Mouse (Mus musculus) Muller cell, postnatal 12 days (primary cell): Measurements from ENCODE around the gene Alg12.

Experiments
- DNase-seq: peaks from one replicate; pipeline ENCODE4 v3.0.0-alpha.2; 2015; ENCODE audit errors: inconsistent ontology term

Alg12 gene

GRCm38 (mm10) chr15:88854969-88855830 lies 36.1 kb upstream of the Alg12 start:
- peak; percentile 47 for DNase-seq

- peak; percentile 86 for DNase-seq
Observed at GRCm38 (mm10) chr15:88854119-88854968, 35.2 kb upstream of the Alg12 start.

- DNase-seq = no peak
Observed at GRCm38 (mm10) chr15:88853106-88853505, 34.0 kb upstream of the Alg12 start.

DNA sequence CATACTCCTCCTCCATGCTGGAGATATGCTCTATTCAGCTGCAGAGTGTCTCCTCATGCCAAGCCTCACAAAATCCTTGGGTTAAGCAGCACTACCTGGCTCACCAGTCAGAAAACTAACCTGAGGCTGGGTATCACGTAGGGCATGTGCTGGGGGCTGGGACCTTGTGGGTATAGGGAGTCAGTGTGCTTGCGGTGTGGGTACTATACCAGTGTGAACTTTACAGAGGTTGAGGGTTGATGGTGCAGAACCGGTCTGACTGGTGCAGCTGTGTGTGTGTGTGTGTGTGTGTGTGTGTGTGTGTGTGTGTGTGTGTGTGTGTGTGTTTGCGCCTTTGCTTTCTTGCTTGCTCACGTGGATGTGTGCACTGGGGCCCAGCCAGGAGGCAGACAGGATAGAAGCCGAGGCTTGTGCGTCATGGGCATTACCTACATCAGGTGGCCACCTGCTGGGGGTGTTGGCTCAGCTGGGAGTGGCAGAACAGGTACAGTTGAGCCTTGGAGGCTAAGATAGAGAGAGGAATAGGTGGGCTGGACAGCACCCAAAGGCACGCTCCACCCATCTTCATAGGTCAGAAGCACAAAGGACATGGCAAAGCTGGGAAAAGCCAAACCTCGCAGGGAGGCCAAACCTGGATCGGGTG lies 32.5 kb upstream of the Alg12 start:
- DNase-seq = no peak

DNA sequence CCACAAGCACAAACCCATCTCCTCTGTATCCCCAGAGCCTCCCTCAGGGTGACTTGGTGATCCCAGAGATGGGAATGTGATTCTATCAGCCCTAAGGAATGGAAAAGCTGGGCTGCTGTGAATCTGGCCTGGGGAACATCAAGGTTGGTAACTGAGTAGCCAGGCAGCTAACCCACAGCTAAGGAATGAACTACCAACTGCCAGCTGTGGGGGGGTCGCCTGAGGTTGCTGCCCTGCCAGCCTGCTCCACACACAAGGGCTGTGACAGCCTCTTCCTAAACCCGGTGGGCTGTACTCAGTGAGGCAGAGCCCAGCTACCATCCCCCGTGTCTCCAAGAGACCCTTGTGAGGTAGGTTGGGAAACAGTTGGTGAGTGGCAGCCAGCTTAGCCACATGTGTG lies 32.0 kb upstream of the Alg12 start:
- DNase-seq = peak; percentile 41

DNA sequence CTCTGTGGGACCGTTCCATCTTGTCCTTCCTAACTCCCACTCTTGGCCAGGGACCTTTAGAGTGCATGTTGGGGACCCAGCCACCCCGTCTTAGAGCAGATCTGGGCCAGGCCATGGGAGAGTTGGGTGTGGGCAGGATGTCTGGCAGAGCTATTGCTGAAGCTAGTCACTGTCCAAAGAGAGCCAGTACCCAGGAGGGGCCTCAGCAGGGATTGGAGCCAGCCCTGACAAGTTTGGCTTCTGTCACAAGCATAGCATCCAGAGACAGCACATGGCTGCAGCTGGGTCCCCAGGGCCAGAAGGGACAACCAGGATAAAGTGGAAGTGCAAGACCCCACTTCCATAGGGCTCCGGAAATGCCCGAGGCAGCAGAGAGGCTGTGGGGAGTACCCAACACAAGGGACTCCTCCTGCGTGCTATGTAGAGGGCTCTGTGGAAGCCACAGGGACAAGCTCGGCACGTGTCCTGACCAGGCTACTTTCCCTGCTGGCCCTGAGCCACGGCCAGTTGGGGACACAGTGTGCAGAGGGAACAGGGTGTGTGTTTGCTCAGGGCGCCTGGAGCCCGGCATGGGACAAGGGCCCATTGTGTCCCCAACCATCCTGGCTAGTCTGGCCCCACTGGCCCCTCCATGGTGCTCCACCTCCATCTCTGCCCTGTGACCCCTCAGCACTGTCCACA lies 31.2 kb upstream of the Alg12 start:
- DNase-seq = peak; percentile 84

DNA sequence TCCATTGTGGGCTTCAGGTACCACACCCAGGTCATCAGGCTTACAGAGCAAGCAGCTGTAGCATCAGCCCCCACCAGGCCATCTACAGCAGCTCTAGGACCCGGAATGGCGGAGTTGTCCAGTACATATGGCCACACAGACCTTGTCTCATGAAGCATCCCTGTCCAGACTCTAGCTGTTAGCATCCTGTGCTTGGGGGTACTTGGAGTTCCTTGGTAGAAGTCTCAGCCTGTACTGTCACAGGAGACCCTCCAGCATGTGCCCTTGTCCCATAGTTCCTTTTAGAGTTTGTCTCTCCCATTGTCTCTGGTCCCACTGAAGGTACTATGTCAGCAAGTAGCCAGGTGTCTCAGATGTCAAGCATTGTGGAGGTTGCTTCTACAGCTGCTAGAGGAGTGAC lies 30.5 kb upstream of the Alg12 start:
- no peak for DNase-seq

DNA sequence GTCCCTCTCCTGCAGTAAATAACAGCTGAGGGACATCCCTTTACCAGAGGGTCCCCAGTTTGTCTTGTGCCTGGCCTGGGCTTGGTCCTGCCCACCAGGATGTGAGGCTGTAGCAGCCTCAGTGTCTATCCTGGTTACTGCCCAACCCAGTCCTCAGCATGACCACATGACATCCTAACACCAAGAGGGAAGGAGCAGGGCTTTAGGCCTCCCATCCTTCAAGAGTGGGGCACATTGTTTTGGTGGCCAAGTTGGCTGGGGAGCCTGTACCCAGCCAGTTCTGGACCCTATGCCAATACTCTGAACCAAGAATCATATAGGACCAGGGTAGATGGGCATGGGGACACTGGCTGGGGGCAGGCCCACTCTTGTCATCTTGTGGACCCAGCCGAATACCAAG lies 29.5 kb upstream of the Alg12 start:
- no peak for DNase-seq

DNA sequence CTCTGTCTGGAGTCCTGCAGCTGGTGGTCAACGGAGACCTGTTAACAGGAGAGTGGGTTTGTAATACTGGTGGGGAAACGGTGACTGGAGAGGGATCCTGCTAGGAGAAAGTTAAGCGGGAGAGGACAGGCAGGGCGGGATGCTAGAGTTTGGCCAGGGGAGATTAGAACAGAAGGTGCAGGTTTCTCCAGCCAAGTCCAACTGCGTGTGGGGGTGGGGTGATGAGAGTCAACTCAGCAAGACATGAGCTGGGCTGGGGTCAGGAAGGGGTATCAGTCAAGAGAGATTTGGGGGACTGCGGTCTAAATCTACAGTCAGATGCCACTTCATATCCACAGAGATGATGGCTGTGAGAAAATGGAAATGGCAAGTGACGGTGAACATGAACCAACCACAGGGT lies 25.8 kb upstream of the Alg12 start:
- no peak for DNase-seq

- peak; percentile 67 for DNase-seq
Observed at GRCm38 (mm10) chr15:88843486-88844097, 24.5 kb upstream of the Alg12 start.

- no peak for DNase-seq
Observed at GRCm38 (mm10) chr15:88842300-88842673, 23.2 kb upstream of the Alg12 start.

GRCm38 (mm10) chr15:88841580-88842299 lies 22.6 kb upstream of the Alg12 start:
- no peak for DNase-seq

DNA sequence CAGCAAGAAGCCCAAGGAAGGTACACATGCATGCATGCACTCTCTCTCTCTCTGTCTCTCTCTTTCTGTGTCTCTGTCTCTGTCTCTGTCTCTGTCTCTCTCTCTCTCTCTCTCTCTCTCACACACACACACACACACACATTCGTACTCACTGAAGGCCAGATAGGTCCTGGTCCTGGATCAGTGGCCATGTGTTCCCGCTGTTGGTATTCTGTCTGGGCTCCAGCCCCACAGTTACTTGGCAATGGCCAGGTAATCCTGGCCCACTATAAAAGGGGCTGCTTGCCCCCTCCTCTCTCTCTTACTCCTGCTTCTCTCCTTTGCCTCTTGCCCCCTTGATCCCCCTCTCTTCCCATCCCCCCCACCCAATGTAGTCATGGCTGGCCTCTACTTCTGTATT lies 22.0 kb upstream of the Alg12 start:
- no peak for DNase-seq

- no peak for DNase-seq
Observed at GRCm38 (mm10) chr15:88840126-88840525, 21.0 kb upstream of the Alg12 start.

GRCm38 (mm10) chr15:88839271-88839670 lies 20.2 kb upstream of the Alg12 start:
- DNase-seq = peak; percentile 60

GRCm38 (mm10) chr15:88837977-88838376 lies 18.9 kb upstream of the Alg12 start:
- DNase-seq = no peak

- DNase-seq = peak; percentile 78
Observed at GRCm38 (mm10) chr15:88837199-88837932, 18.2 kb upstream of the Alg12 start.

DNA sequence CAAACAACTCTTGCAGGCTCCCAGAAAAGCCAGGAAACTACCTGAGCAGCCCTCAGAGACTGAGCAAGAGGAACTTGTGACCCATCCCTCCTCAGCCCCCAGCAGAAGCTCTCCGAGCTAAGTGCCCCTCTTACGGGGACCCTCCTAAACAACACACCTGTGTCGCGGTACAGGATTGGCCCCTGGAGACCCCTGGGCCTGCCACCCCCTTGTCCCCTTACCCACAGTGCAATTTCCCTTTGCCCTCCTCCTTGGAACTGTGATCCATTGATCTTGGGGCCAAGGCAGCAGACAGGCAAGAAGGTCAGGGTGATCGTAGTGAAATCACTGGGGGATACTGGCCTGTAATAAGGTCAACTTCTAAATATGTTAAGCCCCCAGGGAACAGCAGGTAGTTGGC lies 17.5 kb upstream of the Alg12 start:
- no peak for DNase-seq

DNA sequence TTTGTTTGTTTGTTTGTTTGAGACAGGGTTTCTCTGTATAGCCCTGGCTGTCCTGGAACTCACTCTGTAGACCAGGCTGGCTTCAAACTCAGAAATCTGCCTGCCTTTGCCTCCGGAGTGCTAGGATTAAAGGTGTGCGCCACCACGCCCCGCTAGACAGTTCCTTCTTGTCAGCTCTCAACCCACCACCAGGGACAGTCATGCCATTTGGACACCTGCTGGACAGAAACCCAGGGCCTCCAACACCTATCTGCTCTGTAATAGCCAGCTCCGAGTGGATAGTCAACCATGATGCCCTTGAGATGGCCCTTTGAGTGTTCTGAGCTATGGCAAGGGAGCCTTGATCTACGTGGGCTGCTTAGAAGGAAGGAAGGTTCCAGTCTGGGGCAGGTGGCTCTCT lies 16.9 kb upstream of the Alg12 start:
- DNase-seq = no peak

- no peak for DNase-seq
Observed at GRCm38 (mm10) chr15:88832536-88832935, 13.4 kb upstream of the Alg12 start.
